Mouse (Mus musculus): ENCODE results near the gene Plppr2.

DNA sequence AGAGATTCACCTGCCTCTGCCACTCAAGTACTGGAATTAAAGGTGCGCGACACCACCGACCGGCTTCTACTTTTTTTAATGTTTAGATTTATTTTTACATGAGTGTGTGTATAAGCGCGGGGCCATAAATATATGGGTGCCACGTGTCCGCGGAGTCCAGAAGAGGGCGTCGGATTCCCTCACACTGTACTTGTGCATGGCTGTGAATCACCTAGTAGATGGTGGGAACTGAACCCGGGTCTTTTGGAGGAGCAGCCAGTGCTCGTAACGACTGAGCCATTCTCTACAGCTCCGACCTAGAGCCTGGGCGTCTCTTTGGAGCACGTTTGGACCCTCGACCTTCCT is 18.4 kb downstream of the Plppr2 start:
- TF ChIP-seq CTCF (IDR thresholded peaks at IDR 0.05; ENCODE audit: low read depth, low read length) = no peak
- TF ChIP-seq TAL1 (conservative IDR thresholded peaks at IDR 0.05; ENCODE audit: low read depth, low read length) = no peak
- no peak for TF ChIP-seq GATA1 (IDR thresholded peaks at IDR 0.05; ENCODE audit: borderline replicate concordance, low read length)
- TF ChIP-seq GATA2 (IDR thresholded peaks at IDR 0.05; ENCODE audit: borderline replicate concordance, low read depth, low read length) = no peak

Measured in G1E (cell line).